10 mouse cellular contexts compared by ENCODE assay signal in genomic region chr19:21723911-21724655, GRCm38 (mm10). TPM values are rescaled to one million over a fixed set of nuclear protein-coding genes. Genes with fewer than 3 reads are reported as not detected.
A peak's percentile ranks its signal among the peaks of the same experiment; 100 is the strongest.
DNase-seq lines count a peak whose midpoint lies in the region; ATAC-seq and TF ChIP-seq lines count a peak whose summit lies in the region.
"Had no signal": no experiment of that assay in that cellular context is flagged by ENCODE, and none has a peak within 500 bp of the region (broad histone marks: within the 10 kb centered on the region; RNA-seq: fewer than 3 reads in every experiment).

No protein-coding gene starts in this region.

- no peaks in the 10 kb centered on the region for H3K27me3 ChIP-seq in forebrain, embryonic 12.5 days
- no peaks in the 10 kb centered on the region for H3K27me3 ChIP-seq in midbrain, embryonic 10.5 days (ENCODE audit: low read depth, poor library complexity, severe bottlenecking)
- no peaks in the 10 kb centered on the region for H3K27me3 ChIP-seq in stomach, postnatal 0 days (ENCODE audit: control insufficient read depth, insufficient read depth, low read length)

- TF ChIP-seq EP300 in stomach, postnatal 0 days (optimal IDR thresholded peaks at IDR 0.05): no peak

- H3K4me2 ChIP-seq in forebrain, embryonic 12.5 days: no peak overlapping the region
- H3K4me2 ChIP-seq in stomach, postnatal 0 days (replicated peaks; ENCODE audit: low read depth): no peak overlapping the region

- ATAC-seq in forebrain, embryonic 12.5 days (ENCODE audit: low FRiP score): peak; percentile 84
- ATAC-seq in stomach, postnatal 0 days (ENCODE audit: low FRiP score, low TSS enrichment): no peak; the same call in 1 of the 2 replicates
- ATAC-seq in megakaryocyte progenitor cell, adult 5-6 weeks (replicated peaks; ENCODE audit: poor library complexity): no peak

- no peak overlapping the region for H3K9ac ChIP-seq in forebrain, embryonic 12.5 days
- H3K9ac ChIP-seq in stomach, postnatal 0 days (ENCODE audit: low read length): no peak overlapping the region

- no peak overlapping the region for H3K4me3 ChIP-seq in forebrain, embryonic 12.5 days (replicated peaks)
- H3K4me3 ChIP-seq in midbrain, embryonic 10.5 days: no peak overlapping the region
- H3K4me3 ChIP-seq in stomach, postnatal 0 days (ENCODE audit: low read depth, low read length): no peak overlapping the region
- H3K4me3 ChIP-seq: gastrocnemius, adult 2 months had no signal

- DNase-seq in NIH3T3 (ENCODE audit: low read depth): peak; percentile 15
- peak; percentile 56 to 84 for DNase-seq in layer of hippocampus, adult 18-20 months (ENCODE audit: low spot score in 2 of 2)
- DNase-seq in midbrain, embryonic 10.5 days (ENCODE audit: low spot score): peak; percentile 57
- DNase-seq in kidney, postnatal 4 days: no peak
- no peak for DNase-seq in stomach, postnatal 0 days (ENCODE audit: low spot score)
- no peak for DNase-seq in heart, adult 8-10 months (ENCODE audit: low spot score)
- DNase-seq: gastrocnemius, adult 2 months; thymus, postnatal 4 days had no signal

- H3K4me1 ChIP-seq in forebrain, embryonic 12.5 days: peaks cover 10% of the 10 kb centered on the region
- peaks cover 19% of the 10 kb centered on the region for H3K4me1 ChIP-seq in midbrain, embryonic 10.5 days
- no peaks in the 10 kb centered on the region for H3K4me1 ChIP-seq in stomach, postnatal 0 days (replicated peaks; ENCODE audit: control insufficient read depth, insufficient read depth)

- TF ChIP-seq CTCF in stomach, postnatal 0 days (IDR thresholded peaks at IDR 0.05; ENCODE audit: low read depth): no peak

- no peaks in the 10 kb centered on the region for H3K36me3 ChIP-seq in forebrain, embryonic 12.5 days (replicated peaks)
- no peaks in the 10 kb centered on the region for H3K36me3 ChIP-seq in midbrain, embryonic 10.5 days
- H3K36me3 ChIP-seq in stomach, postnatal 0 days (ENCODE audit: control insufficient read depth, insufficient read depth, low read length): no peaks in the 10 kb centered on the region

- peak overlapping the region; percentile 68 for H3K27ac ChIP-seq in forebrain, embryonic 12.5 days
- peak overlapping the region; percentile 74 for H3K27ac ChIP-seq in midbrain, embryonic 10.5 days (replicated peaks)
- no peak overlapping the region for H3K27ac ChIP-seq in stomach, postnatal 0 days (replicated peaks)
- H3K27ac ChIP-seq: gastrocnemius, adult 2 months had no signal

- 34% methylated on average over 8 of the region's 8 CpGs for WGBS in forebrain, embryonic 12.5 days
- WGBS in midbrain, embryonic 10.5 days: 63% methylated on average over 8 of the region's 8 CpGs
- 64% methylated on average over 8 of the region's 8 CpGs for WGBS in stomach, postnatal 0 days

- 0 out of 2 replicates have a peak, but pooled peaks cover 6% of the 10 kb centered on the region for H3K9me3 ChIP-seq in forebrain, embryonic 12.5 days
- H3K9me3 ChIP-seq in midbrain, embryonic 10.5 days (replicated peaks): peaks cover 12% of the 10 kb centered on the region; the same call in 1 of the 2 replicates
- no peaks in the 10 kb centered on the region for H3K9me3 ChIP-seq in stomach, postnatal 0 days (ENCODE audit: control insufficient read depth, low read length)

RNA-seq across cellular contexts. Expression of gene Cemip2, which starts 54.1 kb away (rescaled TPM):
- polyA plus RNA-seq in forebrain, embryonic 12.5 days (2016; fragmentation: Nextera tagmentation; extraction: Ambion mirVana): 88.7 and 89.2 TPM in 2 replicates
- total RNA-seq in layer of hippocampus, adult 18-20 months (2021): 10 to 100 TPM; 10.3 to 11.0 TPM
- 71.2 and 91.2 TPM in 2 replicates for polyA plus RNA-seq in midbrain, embryonic 10.5 days (2016; fragmentation: Nextera tagmentation; extraction: Ambion mirVana)
- 5.5 and 5.8 TPM in 2 replicates for polyA plus RNA-seq in stomach, postnatal 0 days (2015; fragmentation: Nextera tagmentation; extraction: Ambion mirVana)
- 10 to 100 TPM; 10.2 to 11.5 (median 10.8) TPM for total RNA-seq in heart, adult 8-10 months (2022)
- total RNA-seq in megakaryocyte progenitor cell, adult 5-6 weeks (2015): 11.6 and 11.8 TPM in 2 replicates
- total RNA-seq in megakaryocyte progenitor cell, adult 5-6 weeks (2017): 21.6 and 21.7 TPM in 2 replicates

Comparison
In these comparisons a context has a peak if more than half of its experiments do, and no peak if none do; other contexts are left out.
1. DNase-seq: peak in NIH3T3 (single experiment), layer of hippocampus, adult 18-20 months (2 of 2) and midbrain, embryonic 10.5 days (single experiment); none in kidney, postnatal 4 days (0 of 2), stomach, postnatal 0 days (single experiment) and heart, adult 8-10 months (single experiment).